Mouse (Mus musculus): Measurements from ENCODE around the gene Cmbl. TPM values are rescaled to one million over a fixed set of nuclear protein-coding genes. Genes with fewer than 3 reads are reported as not detected.

Gene Cmbl
- polyA plus RNA-seq, 1 experiment, result 5.3 TPM

DNA sequence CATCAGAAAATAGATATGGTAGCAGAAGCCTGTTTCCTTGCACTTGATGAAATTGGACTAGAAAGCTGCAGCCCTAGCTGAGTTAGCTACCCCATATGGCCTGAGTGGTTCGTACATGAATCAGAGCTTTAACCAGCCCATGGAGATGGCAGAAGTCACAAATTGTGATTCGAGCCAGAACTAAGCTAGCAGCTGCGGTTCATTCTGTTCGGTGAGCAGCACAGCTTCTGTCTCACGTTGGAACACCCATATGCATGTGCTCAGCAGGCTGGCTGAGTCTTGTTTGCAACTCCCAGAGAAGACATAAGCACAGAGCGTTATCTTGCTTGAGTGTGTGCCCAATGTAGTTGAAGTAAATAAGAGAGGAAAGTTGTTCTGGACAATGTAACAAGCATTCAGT, 69.4 kb downstream of the Cmbl start:
- no peaks in the 10 kb centered on the region for H3K79me3 ChIP-seq (ENCODE audit: low read depth)
- no peaks in the 10 kb centered on the region for H3K36me3 ChIP-seq (ENCODE audit: control insufficient read depth, insufficient read depth)

DNA sequence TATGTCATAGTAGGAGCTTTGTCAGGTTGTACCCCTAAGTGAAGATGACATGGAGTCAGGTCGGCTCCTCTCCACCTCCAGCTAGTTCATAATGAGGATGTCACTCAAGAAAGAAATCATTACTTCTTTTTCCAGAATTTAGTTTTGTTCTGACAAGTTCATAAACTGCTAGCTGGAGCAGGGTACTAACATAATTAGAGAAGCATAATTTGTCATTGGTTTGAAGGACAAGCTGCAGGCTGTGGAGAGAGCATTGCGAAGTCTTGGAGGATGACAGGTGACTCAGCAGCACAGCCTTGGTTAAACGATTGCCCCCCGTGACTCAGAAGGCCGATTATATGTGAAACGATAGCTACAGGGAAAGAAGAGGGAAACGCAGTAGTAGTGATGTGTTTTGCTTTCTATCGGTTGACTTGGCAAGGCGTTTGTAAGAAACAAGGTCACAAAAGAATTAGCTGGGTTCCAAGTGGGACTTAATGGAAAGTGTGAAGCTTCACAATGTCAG, 71.0 kb downstream of the Cmbl start:
- no peaks in the 10 kb centered on the region for H3K27me3 ChIP-seq (ENCODE audit: control insufficient read depth, insufficient read depth, insufficient read length)
- TF ChIP-seq CTCF (IDR thresholded peaks at IDR 0.05; ENCODE audit: control insufficient read depth, insufficient read depth, insufficient read length), result no peak
- peak; percentile 1 for TF ChIP-seq CEBPB (IDR thresholded peaks at IDR 0.05; ENCODE audit: low read depth)
- no peaks in the 10 kb centered on the region for H3K36me3 ChIP-seq (ENCODE audit: control insufficient read depth, insufficient read depth)

More for the DNA sequence above, 69.4 kb downstream of the Cmbl start:
- Histone ChIP-seq H3K27me3 (ENCODE audit: control insufficient read depth, insufficient read depth, insufficient read length) (no peaks in the 10 kb centered on the region), H3K4me3 (ENCODE audit: insufficient read depth, poor library complexity, severe bottlenecking) (no peak overlapping the region), H3ac (ENCODE audit: control insufficient read depth, insufficient read length, low read depth) (no peak overlapping the region), H3K79me2 (ENCODE audit: control insufficient read depth, insufficient read depth) (no peaks in the 10 kb centered on the region)
- TF ChIP-seq CEBPB (IDR thresholded peaks at IDR 0.05; ENCODE audit: low read depth) (no peak), MYOD1 (IDR thresholded peaks at IDR 0.05; ENCODE audit: control insufficient read depth, insufficient read length, low read depth) (no peak), CTCF (IDR thresholded peaks at IDR 0.05; ENCODE audit: control insufficient read depth, insufficient read depth, insufficient read length) (no peak), MYOG (IDR thresholded peaks at IDR 0.05; ENCODE audit: control insufficient read depth, extremely low read depth, insufficient read length) (no peak), FOSL1 (IDR thresholded peaks at IDR 0.05; ENCODE audit: insufficient read depth, low read length, poor library complexity, severe bottlenecking) (no peak), USF1 (IDR thresholded peaks at IDR 0.05; ENCODE audit: low read depth) (no peak), MAX (IDR thresholded peaks at IDR 0.05) (no peak)

More for the DNA sequence above, 71.0 kb downstream of the Cmbl start:
- no peaks in the 10 kb centered on the region for H3K79me2 ChIP-seq (ENCODE audit: control insufficient read depth, insufficient read depth)
- H3K79me3 ChIP-seq (ENCODE audit: low read depth), result no peaks in the 10 kb centered on the region
- H3K4me3 ChIP-seq (ENCODE audit: insufficient read depth, poor library complexity, severe bottlenecking), result no peak overlapping the region
- H3ac ChIP-seq (ENCODE audit: control insufficient read depth, insufficient read length, low read depth), result no peak overlapping the region

Other genes starting within 250 kb of the Cmbl start
- gene Ankrd33b, start 197.7 kb upstream of the Cmbl start, polyA plus RNA-seq (2012; fragmentation: generic; extraction: Trizol), result 6.1 TPM
- gene Ropn1l, start 111.7 kb upstream of the Cmbl start, polyA plus RNA-seq (2012; fragmentation: generic; extraction: Trizol), result 3.7 TPM
- gene March6, start 34.3 kb upstream of the Cmbl start, polyA plus RNA-seq (2012; fragmentation: generic; extraction: Trizol), result 22.5 TPM
- gene Cct5, start 36.4 kb downstream of the Cmbl start, polyA plus RNA-seq (2012; fragmentation: generic; extraction: Trizol), result 619 TPM
- gene Fam173b, start 36.5 kb downstream of the Cmbl start, polyA plus RNA-seq (2012; fragmentation: generic; extraction: Trizol), result 34.0 TPM

Data from C2C12 (cell line).